Mouse (Mus musculus): Measurements from ENCODE around the gene Usf2.
"Not testable (repeated sequence)": the region's sequence is repeated elsewhere in the genome, so short reads cannot be mapped to it uniquely, and the experiment has no call there.

The Usf2 gene

DNA sequence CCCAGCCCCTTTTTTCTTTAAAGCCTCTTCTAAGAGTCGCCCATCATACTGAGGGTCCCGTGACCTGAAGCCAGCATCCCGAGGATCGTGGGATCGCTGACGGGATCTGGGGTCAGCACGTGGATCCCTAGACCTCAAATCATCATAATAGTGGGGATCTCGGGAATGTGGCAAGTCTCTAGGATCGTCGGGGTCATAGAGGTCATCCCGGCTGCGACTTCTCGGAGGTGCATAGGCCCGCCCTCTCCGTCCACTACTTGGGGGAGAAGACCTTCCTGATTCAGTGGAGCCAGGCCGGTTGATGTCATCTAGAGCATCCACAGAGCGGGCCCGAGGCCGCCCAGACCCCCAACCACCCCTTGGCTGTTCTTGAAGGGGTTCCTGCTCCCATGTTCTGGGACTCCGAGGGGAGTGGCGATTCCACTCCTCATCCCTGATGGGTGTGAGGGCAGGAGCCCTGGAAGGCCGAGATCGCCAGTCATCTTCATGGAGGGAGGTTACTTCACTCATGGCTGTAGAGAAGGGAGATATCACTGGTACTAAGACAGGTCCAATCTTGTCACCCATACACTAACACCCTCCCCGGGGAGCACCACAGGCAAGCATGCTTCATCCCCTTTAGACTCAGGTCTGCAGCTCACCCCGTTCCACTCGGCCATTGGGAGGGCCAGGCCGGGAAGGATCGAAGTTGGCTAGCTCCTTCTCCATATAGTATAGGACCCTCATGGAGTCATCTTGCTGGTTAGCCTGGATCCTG lies 1.7 kb upstream of the Usf2 start:
- no peak for DNase-seq (ENCODE audit: low spot score in 2 of 2)

DNA sequence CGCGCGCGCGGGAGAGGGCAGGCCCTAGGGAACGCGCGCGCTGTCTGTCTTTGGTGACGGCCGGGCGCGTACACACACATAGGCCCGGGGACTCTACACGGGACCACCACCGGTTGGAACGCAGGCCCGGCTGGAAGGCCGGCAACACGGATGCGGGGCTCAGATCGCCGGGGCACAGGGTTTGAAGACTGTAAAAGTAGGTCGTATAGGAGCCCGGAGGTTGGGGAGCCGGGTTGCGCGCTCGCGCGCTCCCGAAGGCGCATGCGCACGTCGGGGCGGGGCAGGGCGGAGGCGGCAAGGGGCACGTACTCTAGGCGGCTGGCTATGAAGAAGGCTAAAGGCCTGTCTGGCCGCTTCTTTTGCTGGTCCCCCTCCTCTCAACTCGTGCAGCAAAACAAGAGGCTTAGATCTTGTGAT lies 772 bp upstream of the Usf2 start:
- peak; percentile 91 to 95 for DNase-seq (ENCODE audit: low spot score in 2 of 2)

DNA sequence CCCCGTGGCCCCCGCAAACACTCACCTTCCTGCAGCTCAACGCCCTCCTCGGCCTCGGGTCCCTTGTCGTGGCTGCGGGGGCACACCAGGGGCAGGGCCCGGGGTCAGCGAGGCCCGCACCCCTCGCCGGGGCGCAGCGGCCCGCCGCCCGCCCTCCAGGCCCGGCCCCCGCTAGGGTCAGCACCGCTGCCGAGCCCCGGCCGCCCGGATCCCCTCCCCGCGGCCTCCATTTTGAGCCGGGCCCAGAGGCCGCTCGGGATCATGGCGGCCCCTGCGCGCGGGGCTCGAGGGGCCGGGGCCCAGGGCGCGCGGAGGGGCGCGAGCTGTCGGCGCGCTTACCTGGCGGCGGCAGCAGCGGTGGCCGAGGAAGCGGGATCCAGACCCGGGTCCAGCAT lies 249 bp downstream of the Usf2 start:
- DNase-seq (ENCODE audit: low spot score in 2 of 2), result peak in 1 of 2 experiments; percentile 51

DNA sequence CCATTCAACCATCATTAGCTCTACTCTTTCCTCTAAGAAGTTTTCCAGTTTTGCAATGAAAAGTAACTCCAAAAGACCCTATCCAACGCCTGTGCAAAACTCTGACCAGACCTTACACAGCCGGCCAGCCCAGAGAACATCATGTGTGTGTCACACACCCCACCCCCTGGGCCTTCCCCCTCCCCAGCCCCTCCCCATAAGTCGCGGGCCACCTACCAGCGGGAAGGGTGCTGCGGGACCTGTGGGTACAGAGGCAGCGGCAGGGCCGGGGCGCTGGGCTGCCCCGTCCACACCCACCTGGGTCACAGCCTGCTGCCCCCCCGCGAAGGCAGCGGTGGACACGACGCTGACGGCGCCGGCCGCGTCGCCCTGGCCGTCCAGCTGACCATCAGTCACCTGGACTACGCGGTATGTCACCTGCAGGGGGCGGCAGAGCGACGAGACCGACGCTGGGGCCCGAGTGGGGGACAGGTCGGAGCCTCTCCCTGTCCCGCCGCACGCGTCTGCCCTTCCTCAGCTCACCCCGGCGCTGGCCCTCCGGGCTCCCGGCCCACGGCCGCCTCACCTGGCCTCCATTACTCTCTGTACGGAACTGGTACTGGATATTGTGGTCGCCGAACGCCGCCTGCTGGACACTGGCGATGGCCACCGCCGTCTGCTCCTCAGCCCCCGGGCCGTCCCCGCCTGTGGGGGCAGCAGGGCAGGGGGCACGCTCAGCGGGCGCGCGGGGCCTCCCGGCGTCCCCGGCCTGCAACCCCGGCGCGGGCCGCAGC lies 833 bp downstream of the Usf2 start:
- DNase-seq (ENCODE audit: low spot score in 2 of 2), result peak; percentile 84 to 89

DNA sequence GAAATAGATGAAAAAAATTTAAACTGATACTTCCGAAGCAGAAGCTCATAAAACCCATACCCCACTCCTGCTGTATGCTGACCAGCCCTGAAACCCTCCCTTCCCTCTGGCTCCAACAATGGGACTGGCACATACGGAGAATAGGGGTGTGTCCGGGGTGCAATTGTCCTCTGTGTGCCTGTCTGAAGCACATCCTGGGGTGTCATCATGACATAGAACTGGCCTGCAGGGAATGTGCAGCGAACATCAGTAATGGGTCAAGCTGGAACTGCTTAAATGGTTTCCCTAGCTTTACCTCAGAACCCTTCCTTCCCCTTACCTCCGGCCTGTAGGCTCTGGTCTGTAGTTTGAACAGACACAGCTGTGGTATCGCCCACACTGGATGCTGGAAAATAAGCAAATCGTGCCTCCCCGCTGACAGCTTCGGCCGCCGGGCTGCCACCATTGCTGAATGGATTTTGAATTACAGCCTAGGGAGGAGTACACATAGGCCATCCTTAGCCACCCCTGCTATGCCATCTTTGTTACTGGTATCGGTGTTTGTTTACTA lies 1.6 kb downstream of the Usf2 start:
- DNase-seq (ENCODE audit: low spot score in 2 of 2), result no peak

DNA sequence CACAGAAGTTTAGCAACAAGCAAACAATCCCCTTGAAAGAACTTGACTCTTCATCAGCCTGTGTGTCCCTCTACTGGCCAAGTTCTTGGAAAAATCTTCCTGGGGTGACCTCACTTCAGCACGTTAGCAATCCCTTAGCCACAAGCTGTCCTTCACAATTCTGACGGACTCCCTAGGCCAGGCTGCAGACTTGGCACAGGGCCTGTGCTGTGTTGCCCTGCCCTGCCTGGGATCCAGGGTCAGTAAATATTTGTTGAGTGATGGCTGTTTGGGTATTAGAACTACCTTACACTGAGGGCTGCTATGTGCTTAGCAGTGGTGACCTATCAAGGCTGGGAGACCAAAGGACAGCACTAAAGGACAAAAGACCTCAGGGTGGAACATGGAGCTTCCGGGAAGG lies 2.6 kb downstream of the Usf2 start:
- no peak for DNase-seq (ENCODE audit: low spot score in 2 of 2)

DNA sequence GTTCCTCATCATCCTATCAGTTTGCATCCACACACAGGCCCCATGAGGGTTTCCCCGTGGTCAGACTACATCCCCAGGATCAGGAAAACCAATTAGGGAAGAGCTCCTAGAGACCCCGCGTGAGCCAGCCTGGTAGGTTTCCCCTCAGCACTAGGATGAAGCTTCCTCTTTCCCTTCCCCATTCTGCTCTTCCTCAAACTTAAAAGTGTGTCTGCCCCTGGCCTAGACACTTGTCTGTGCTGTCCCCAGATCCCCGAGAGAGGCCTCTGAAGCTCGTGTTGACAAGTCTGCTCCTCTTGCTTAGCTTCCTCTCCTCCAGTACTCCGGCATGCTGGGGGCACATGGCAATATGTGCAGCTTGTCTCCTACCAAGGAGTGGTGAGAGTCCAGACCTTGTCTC lies 3.1 kb downstream of the Usf2 start:
- DNase-seq (ENCODE audit: low spot score in 2 of 2), result no peak

DNA sequence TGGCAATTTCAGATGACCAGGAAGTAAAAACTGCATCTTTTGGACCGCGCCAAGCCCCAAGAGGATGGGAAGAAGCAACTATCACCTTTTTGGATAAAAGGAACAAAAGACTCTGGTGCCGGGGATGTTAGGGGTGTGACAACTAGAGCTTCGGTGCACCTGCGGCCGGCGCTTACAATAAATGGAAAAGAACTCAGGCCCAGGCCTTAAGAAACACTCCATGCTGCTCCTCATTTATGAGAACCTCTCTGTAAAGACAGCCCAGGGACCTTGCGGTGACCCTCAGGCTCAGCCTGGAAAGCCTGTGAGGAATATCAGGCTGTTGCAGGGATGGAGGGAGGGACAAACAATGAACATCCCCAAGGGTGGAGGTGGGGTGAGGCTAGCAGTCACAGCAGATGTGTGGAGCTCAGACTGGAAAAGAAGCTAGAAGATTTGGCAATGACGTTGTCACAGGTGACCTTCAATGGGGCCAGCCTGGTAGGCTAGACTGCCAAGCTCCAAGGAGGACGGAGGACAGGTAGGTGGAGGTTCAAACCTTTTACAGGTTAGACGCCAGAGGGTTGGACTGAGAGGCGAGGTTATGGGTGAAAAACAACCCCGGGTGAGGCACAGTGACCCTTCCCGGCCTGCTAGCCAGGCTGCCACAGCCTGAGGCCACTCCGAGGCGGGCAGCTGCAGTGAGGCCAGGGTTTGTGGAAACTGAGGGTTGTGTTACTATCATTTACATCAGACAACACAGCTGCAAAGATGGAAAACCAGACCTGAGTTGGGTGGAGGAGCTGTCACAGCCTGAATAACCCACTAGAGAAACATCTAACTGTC lies 4.0 kb downstream of the Usf2 start:
- DNase-seq (ENCODE audit: low spot score in 2 of 2), result no peak

DNA sequence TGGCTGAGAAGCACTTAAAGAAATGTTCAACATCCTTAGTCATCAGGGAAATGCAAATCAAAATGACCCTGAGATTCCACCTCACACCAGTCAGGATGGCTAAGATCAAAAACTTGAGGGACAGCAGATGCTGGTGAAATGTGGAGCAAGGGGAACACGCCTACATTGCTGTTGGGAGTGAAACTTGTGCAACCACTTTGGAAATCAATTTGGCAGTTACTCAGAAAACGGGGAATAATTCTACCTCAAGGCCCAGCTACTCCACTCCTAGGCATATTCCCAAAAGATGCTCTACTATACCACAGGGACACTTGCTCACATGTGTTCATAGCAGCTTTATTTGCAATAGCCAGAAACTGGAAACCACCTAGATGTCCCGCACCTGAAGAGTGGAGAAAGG lies 6.7 kb downstream of the Usf2 start:
- DNase-seq (ENCODE audit: low spot score in 2 of 2), result not testable (repeated sequence)

DNA sequence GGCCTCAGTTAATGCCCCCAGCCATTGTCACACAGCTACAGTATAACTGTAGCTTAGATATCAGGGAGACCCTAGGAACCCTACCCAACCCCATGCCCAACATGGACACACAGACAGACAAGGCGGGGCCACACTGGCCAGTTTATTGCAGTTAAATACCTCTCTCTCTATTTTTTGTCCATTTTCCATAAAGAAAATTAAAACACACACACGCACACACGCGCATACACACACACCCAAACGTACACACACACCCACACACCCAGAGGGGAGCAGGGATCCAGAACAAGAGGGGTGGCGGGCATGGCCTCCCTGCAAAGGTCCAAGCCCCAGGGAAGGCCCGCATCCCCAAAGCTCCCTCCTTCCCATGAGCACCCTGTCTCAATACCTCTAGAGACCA lies 10.7 kb downstream of the Usf2 start:
- DNase-seq (ENCODE audit: low spot score in 2 of 2), result no peak

DNA sequence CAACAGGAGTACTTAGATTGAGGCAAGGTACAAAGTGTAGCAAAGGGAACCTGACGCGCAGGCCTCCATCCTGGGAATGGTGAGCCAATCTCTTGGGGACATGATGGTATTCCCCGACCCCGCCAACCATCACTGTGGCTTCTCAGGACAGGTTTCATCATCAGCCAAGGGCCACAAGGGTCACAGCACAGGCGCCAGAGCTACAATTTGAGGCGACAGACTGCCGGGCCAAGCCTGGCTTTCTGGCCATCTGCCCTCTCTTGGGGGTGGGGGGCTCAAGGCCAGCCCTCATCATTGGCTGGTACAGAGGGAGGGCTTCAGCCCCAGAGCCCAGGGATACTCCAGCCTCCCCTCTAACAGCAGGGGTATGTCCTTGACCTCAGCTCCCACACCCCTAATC lies 11.1 kb downstream of the Usf2 start:
- not testable (repeated sequence) for DNase-seq (ENCODE audit: low spot score in 2 of 2)

DNA sequence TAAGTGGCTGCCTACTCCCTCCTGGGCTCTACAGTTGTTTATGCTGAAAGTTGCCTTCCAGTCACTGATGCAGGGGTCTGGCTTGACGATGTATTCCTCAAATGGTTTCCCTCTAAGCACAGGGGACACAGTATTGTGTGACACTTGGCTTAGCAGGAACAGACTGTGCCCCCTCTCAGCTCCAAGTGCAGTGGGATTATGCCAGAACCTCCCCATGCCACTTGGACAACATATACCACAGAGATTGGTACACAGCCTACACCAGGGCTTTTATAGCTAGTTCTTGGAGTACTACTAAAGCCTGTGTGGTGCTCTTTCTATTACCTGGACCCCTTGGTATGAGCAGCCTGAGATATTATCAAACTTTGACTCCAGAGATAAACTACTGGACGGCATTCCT lies 11.9 kb downstream of the Usf2 start:
- DNase-seq (ENCODE audit: low spot score in 2 of 2), result not testable (repeated sequence)

DNA sequence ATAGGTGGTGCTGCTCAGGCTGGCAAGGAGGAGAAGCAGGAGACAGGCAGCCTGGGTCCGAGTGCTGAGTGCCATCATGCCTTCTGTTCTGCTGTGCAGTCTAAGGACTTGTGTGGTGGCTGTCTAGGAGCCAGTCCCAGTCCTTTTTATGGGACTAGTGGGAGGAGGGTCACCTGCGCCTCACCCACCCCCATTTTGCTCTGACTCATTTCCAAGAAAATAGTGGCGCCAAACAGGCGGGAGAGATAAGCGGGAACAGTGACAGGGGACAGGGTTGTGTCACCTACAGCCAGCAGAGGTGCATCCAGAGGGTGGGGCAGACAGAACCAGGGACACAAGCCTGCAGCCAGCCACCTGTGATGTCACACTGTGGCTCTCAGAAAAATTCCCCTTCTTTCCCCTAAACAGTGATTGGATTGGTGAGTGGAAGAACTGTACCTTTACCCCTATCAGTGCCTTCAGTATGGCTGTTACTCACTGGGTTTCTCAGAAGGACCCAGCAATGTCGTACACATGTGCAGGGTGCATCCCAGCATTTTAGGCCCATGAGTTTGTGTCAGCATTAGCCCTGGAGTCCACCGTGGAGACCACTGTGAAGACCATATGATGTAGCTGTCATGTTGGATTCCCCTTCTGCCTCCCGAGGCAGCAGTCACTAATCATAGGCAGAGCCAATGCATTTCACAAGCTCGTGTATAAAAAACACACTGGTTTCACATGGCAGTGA lies 12.5 kb downstream of the Usf2 start, which contains the start of gene Hamp:
TSS of gene Hamp (minus strand) at position 124 of the 727 bp plus-strand sequence.
- no peak for DNase-seq (ENCODE audit: low spot score in 2 of 2)

DNA sequence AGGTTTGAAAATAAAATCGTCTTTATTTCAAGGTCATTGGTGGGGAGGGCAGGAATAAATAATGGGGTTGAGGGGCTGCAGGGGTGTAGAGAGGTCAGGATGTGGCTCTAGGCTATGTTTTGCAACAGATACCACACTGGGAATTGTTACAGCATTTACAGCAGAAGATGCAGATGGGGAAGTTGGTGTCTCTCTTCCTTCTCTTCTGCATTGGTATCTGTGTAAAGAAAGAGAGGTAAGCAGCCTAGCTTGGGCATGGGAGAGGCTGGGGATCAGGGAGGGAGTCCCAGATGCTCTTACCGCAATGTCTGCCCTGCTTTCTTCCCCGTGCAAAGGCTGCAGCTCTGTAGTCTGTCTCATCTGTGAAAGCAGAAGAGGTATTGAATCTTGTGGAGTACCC lies 14.2 kb downstream of the Usf2 start:
- not testable (repeated sequence) for DNase-seq (ENCODE audit: low spot score in 2 of 2)

DNA sequence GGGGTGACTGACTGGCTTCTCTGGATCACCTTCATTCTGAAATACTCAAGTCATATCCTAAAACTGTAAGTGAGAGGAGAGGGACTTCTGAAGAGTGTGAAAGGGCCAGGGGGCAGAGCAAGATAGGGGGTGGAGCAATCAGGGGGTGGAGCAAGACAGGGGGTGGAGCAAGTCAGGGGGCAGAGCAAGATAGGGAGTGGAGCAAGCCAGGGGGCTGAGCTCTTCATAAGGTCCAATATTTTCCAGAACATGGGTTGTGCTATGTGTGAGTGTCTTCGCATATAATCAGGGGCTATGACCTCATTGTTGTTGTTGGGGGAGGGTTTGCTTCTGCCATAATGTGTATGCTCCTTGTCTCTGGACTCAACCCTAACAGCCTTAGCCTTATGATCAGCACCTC lies 16.5 kb downstream of the Usf2 start:
- DNase-seq (ENCODE audit: low spot score in 2 of 2), result not testable (repeated sequence)

DNA sequence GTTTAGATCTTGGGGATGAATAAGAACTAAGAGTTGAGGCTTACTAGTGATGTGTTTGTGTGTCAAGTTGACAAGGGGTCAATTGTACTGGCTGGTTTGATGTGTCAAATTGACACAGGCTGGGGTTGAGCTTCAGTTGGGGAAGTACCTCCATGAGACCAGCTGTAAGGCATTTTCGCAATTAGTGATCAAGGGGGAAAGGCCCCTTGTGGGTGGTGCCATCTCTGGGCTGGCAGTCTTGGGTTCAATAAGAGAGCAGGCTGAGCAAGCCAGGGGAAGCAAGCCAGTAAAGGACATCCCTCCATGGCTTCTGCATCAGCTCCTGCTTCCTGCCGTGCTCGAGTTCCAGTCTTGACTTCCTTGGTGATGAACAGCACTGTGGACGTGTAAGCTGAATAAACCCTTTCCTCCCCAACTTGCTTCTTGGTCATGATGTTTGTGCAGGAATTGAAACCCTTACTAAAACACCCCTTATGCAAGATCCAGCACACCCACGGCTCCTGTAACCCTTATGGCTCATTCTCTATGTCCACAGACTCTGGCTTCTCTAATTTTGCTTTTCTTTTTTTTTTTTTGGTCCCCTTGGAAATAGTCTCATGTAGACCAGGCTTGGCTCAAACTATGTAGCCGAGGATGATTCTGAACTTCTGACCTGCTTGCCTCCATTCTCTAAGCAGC lies 21.0 kb downstream of the Usf2 start:
- not testable (repeated sequence) for DNase-seq (ENCODE audit: low spot score in 2 of 2)

DNA sequence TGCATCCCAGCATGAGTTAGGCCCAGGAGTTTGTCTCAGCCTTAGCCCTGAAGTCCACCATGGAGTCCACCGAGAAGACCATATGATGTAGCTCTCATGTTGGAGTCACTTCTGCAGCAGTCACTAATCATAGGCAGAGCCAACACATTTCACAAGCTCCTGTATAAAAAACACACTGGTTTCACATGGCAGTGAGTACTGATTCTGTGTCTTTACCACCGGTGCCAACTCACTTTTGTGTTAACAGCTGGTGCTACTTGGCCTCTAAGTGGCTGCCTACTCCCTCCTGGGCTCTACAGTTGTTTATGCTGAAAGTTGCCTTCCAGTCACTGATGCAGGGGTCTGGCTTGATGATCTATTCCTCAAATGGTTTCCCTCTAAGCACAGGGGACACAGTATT lies 32.0 kb downstream of the Usf2 start, which contains the start of gene Hamp2:
TSS of gene Hamp2 (minus strand) at position 101 of the 400 bp plus-strand sequence.
- DNase-seq (ENCODE audit: low spot score in 2 of 2), result not testable (repeated sequence)

DNA sequence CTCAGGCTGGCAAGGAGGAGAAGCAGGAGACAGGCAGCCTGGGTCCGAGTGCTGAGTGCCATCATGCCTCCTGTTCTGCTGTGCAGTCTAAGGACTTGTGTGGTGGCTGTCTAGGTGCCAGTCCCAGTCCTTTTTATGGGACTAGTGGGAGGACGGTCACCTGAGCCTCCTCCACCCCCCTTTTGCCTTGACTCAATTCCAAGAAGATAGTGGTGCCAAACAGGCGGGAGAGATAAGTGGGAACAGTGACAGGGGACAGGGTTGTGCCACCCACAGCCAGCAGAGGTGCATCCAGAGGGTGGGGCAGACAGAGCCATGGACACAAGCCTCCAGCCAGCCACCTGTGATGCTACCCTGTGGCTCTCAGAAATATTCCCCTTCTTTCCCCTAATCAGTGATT lies 32.5 kb downstream of the Usf2 start:
- DNase-seq (ENCODE audit: low spot score in 2 of 2), result no peak

DNA sequence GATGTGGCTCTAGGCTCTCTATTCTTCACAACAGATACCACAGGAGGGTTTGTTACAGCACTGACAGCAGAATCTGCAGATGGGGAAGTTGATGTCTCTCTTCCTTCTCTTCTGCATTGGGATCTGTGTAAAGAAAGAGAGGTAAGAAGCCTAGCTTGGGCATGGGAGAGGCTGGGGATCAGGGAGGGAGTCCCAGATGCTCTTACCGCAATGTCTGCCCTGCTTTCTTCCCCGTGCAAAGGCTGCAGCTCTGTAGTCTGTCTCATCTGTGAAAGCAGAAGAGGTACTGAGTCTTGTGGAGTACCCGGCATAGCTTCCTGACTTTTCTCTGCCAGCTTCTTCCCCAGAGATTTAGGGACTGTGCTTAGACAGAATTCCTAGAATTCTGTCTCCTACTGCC lies 34.1 kb downstream of the Usf2 start:
- DNase-seq (ENCODE audit: low spot score in 2 of 2), result not testable (repeated sequence)

DNA sequence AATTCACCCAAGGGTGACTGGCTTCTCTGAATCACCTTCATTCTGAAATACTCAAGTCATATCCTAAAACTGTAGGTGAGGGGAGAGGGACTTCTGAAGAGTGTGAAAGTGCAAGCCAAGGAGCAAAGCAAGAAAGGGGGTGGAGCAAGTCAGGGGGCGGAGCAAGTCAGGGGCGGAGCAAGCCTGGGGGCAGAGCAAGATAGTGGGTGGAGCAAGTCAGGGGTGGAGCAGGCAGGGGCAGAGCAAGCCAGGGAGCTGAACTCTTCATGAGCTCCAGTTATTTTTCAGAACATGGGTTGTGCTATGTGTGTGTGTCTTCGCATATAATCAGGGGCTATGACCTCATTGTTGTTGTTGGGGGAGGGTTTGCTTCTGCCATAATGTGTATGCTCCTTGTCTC lies 36.4 kb downstream of the Usf2 start:
- no peak for DNase-seq (ENCODE audit: low spot score in 2 of 2)

DNA sequence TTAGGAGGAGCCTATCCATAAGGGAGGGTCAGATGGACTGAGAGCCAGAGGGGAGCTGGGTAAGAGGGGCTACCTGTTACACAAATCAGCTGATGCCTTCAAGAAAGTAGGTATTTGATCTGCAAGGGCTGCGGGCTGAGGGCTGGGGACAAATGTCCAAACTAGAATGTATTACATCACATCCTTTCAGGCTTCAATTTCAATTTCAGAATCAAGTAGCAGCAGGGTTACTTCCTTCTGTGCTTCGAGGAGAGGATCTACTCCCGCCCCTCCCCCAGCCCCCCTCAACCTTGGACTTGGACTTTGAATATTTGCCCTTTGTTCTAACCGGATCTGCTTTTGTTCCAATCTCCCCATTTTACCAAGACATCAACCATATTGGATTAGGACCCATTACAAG lies 39.4 kb downstream of the Usf2 start:
- DNase-seq (ENCODE audit: low spot score in 2 of 2), result no peak
